Mouse (Mus musculus) gastrocnemius, postnatal 4 days (tissue): ENCODE measurements around the gene Abtb2. TPM values are rescaled to one million over a fixed set of nuclear protein-coding genes. Genes with fewer than 3 reads are reported as not detected.

Experiments used
- total RNA-seq, 2 experiments: library from RNA; stranded (reverse); gene quantifications; 2 replicates each; pipeline ENCODE4 v1.2.3; 2021

Abtb2 gene
- total RNA-seq, 2 experiments from 2014 or later: 31.8 to 36.0 TPM

Other genes starting within 250 kb of the Abtb2 start
- gene Elf5, start 154.6 kb upstream of the Abtb2 start, total RNA-seq: not detected
- 100 to 1,000 TPM; 102 to 103 TPM for gene Cat, start 81.2 kb upstream of the Abtb2 start, total RNA-seq
- gene Nat10, start 195.0 kb downstream of the Abtb2 start, total RNA-seq: 10 to 100 TPM; 22.4 to 23.6 TPM
- gene Caprin1, start 231.3 kb downstream of the Abtb2 start, total RNA-seq: 100 to 1,000 TPM; 248 to 285 TPM